Mouse (Mus musculus) small intestine, adult 2 months (tissue): ENCODE measurements around the gene Cyp46a1.

ENCODE experiments used
- CTCF ChIP-seq: fragments of 200-500 bp; IDR thresholded peaks from 2 replicates; pipeline ENCODE4 v1.5.1; 2012; ENCODE audit warnings: low read depth, mild to moderate bottlenecking, control low read depth, inconsistent platforms, low read length, moderate library complexity, mixed read lengths; ENCODE audit not compliant: insufficient replicate concordance, insufficient read length; ENCODE audit errors: extremely low read depth
- POLR2A ChIP-seq: fragments of 200-500 bp; IDR thresholded peaks from 2 replicates; pipeline ENCODE4 v1.6.1; 2012; ENCODE audit warnings: low read depth, mild to moderate bottlenecking, control low read depth, inconsistent platforms, low read length, moderate library complexity

DNA sequence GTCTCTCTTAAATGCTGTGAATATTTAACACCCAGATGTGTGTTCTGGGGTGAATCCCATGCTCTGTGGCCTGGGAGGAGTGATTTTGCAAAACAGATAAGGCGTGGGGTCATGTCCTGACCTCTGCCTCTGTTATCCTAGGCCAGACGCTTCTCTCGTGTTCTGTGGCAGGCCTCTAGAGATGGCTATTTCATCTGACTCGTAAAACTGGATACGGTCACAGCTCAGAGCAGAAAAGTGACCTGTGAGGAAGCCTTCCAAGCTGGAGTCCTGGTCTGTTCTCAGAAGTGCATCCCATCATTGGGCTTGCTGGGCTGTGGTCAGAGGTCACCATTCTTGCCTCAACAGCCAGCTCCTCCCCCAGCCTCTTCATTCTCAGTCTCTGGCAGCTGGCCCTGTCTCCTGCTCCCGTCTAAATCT, 21.7 kb upstream of the Cyp46a1 start:
- TF ChIP-seq CTCF: no peak
- TF ChIP-seq POLR2A: no peak
